Mouse (Mus musculus): Measurements from ENCODE around the gene Abcc1. TPM values are rescaled to one million over a fixed set of nuclear protein-coding genes. Genes with fewer than 3 reads are reported as not detected.
A peak's percentile ranks its signal among the peaks of the same experiment; 100 is the strongest.

The Abcc1 gene
- polyA plus RNA-seq, 1 experiment: 27.5 TPM

DNA sequence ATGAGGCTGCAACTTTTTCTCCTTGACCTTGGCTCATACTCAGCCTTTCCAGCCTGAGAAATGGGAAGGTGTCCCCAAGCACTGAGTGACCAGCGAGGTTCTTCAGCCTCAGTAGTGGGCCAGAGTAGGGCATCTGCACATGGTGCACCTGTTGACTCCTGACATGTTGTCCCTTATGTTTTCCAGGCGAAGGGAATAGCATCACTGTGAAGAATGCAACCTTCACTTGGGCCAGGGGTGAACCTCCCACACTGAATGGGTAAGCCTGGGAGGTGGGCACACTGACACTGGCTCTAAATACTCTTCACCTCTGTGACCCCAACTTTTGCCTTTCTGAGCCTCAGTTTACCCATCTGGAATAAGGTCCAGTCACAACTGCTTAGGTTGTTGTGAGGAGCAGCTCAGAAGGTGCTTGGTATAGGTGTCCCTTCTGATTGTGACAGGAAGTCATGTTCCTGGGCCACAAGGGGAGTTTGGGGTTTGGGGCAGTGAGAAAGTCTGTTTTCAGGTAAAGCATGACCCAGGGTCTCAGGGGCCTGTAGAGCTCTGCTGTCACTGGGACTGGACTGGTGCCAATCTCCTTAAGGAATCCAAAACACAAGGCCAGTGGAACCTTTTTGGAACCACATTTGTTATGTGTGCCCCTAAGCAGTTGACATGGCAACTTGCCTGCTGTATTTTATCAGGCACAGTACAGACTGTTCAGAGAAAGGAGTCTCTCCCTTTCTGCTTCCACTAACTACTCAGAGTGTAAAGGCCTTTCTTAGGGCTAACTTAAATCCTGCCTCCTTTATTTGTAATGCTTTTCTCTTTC, 78.7 kb downstream of the Abcc1 start:
- no peak for DNase-seq (ENCODE audit: low spot score)

DNA sequence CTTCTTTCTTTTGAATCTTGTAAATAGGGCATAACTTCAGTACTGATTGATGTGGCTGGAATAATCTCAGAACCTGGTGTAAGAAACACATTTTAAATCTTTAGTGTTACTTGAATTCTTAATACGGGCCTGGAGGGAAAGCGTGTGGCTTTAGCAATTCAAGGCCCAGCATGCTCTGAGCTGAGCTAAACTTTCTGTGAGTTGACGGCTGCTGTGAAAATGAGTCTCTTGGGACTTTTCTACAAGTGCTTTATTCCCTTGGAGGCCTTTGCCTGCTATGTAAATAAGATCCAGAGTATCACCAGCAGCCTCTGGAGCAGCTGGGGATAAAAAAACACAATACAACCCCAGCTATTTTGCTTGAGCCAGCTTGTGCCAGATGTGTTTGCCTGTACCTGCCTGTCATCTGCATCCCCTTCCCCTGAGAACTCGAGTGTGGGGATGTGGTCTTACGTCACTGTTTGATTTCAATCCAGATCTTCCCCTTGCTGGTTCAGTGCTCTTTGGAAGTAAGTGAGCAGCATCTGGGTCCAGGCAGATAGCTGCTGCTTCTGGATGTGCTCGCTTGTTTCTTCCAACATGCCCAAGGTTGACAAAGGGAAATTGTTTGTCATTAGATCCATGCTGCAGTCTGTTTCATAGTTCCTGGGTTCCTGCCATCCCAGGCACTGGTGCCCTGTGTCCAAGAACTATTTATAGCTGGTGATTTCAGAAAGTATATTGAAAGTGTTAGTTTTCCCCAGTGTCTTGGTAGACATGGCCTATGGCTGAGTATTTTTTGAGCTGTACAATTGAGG, 82.9 kb downstream of the Abcc1 start:
- DNase-seq (ENCODE audit: low spot score): no peak

DNA sequence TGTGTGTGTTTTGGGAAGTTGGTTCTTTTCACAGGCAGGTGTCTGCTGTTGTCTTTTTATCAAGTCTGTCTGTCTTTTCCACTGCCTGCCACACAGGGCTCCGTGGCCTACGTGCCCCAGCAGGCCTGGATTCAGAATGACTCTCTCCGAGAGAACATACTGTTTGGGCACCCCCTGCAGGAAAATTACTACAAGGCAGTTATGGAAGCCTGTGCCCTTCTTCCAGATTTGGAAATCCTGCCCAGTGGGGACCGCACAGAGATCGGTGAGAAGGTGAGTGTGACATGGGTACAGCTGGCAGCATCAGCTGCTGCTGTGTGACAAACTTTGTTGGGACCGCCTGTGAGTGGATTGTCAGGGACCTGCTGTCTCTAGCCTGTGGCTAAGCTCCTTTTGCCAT, 83.8 kb downstream of the Abcc1 start:
- DNase-seq (ENCODE audit: low spot score): no peak

DNA sequence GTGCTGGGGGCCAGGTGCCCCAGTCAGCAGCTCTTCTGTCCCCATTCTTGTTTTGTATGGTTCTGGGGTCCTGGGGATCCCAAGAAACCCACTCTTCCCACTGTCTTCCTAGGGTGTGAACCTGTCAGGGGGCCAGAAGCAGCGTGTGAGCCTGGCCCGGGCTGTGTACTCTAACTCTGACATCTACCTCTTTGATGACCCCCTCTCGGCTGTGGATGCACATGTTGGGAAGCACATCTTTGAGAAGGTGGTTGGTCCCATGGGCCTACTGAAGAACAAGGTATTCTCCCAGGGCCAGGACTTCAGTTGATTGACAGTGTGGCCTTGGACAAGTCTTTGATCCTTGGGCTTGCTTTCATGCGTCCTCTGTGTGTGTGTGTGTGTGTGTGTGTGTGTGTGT, 86.0 kb downstream of the Abcc1 start:
- no peak for DNase-seq (ENCODE audit: low spot score)

DNA sequence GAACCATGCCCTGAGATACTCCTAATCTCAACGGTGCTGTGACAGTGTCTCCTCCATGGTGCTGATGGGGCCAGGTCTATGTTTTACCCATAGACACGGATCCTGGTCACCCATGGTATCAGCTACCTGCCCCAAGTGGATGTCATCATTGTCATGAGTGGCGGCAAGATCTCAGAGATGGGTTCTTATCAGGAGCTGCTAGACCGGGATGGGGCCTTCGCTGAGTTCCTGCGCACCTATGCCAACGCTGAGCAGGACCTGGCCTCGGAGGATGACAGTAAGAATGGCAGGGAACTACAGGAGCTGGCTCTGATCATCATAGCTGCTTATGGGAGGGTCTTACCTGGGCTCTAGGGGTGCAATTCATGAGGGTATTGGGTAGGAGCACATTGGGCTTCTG, 86.9 kb downstream of the Abcc1 start:
- DNase-seq (ENCODE audit: low spot score): no peak

DNA sequence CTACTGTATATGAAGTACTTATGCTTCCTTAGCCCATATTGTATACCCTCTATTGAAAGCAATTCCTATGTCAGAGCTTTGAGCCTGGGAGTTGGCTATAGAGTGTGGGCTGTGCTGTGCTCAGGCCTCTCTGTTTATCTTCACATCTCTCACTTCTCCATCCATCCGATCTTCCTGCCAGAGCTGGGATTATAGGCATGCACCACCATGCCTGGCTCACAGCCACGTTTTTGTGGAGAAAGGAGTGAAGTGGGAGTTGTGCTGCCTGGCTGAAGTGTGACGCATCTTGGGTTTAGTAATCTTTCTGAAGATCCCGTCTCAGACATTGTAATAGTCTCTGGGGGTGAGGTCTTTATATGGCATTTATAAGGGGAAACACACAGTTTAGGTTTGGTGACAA, 88.5 kb downstream of the Abcc1 start:
- no peak for DNase-seq (ENCODE audit: low spot score)

DNA sequence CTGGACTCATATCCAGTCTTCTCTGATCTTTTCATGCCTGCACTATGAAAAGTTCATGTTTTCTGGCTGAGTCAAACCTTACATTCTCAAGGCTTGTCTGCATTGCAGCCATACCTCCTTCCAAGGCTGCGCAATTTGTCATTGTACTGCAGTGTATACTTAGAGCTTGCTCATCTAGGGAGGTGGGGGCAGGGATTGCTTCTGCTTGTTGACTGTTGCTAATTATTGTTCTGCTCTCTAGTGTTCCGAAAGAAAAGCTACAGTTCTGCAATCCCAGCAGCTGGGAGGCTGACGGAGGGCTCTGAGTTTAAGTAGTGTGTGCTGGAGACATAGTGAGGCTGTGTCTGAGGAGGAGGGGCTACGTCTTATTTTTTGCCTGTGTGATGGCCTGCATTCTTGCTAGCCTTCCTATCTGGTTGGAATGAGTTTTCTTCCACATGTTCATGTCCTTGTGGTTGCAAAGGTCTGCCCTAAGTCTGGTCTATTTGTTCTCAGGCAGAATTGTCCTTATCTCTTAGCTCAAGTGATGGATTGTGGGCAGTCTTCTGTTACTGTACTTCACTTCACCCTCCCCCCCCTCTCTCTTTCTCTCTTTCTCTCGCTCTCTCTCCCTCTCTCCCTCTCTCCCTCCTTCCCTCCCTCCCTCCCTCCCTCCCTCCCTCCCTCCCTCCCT, 90.2 kb downstream of the Abcc1 start:
- DNase-seq (ENCODE audit: low spot score): no peak

DNA sequence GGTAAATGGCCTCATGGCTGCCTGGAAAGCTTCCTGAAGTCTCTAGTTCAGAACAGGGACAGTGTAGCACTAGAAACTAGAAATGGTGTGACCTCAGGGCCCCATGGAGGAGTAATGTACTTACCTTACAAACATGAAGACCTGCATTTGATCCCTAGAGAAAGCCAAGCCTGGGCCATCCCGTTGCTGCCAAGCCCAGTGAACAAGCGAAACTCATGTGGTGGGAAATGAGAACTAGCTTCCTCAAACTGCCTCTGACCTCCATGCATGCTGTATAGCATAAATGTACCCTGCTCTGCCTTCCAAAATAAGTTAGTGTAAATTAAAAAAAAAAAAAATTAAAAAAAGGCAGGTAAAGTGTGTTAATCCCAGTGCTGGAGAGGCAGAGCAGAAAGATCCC, 101.2 kb downstream of the Abcc1 start:
- no peak for DNase-seq (ENCODE audit: low spot score)

DNA sequence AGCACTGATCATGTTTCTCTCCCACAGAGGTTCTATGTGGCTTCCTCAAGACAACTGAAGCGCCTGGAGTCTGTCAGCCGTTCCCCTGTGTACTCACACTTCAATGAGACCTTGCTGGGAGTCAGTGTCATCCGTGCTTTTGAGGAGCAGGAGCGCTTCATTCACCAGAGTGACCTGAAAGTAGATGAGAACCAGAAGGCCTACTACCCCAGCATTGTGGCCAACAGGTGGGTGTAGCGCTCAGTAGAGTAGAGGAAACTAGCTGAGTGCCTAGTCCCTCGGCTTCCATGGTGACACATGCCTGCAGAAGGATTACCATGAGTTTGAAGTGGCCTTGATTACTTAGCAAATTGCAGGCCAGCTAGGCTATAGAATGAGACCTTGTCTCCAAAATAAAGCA, 103.7 kb downstream of the Abcc1 start:
- peak; percentile 3 for DNase-seq (ENCODE audit: low spot score)

DNA sequence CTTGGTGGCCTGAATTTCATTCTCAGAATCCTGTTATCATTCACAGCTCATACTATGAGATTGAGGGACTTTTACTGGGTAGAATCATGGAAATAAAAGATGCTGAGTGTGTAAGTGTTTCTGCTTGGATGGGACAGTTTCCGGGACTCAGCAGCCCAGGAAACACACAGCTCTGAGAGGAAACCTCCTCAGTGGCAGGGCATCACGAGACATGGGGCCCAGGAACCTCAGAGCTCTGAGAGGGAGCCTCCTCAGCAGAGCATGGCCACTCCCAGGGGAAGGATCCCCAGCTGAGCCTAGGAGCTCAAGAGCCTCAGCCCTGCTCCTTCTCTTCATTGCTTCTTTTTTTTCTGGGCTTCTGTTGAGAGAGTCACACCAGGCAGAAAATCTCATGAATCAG, 107.0 kb downstream of the Abcc1 start:
- no peak for DNase-seq (ENCODE audit: low spot score)

DNA sequence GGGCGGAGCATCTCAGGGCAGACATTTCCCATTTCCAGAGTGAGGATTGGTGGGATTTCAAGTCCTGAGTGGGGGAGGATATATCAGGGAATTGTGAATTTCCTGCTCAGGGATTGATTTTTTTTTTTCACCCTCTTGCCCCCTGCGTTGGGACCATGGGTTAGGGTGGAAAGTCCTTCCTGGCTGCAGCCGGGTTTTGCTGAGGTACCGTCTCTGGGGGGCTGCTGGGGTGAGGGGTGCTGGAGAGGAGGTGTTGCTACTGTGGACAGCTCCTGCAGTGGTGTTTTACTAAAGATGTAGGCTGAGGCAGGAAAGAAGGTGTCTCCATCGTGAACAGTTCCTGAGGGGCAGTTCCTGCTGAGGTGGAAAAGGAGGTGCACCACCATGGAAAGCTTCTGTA, 107.5 kb downstream of the Abcc1 start:
- DNase-seq (ENCODE audit: low spot score): peak; percentile 3

DNA sequence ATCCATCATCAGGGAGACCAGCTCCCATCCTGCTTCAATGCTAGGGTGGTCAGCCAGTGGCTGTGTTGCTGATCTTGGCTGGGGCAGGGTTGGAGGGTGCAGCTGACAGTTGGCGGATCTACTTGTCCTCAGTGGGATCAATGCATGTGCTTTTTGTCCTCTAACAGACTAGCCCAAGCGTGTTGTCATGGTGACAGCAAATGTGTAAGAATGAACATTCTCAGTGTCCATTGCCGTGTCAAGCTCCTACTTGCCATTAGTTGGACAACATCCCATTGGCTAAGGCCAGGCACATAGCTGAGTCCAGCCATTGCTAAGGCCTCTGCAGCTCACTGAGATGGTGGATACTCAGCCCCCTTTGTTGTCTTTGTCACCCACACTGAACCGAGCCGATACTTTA, 110.8 kb downstream of the Abcc1 start:
- no peak for DNase-seq (ENCODE audit: low spot score)

DNA sequence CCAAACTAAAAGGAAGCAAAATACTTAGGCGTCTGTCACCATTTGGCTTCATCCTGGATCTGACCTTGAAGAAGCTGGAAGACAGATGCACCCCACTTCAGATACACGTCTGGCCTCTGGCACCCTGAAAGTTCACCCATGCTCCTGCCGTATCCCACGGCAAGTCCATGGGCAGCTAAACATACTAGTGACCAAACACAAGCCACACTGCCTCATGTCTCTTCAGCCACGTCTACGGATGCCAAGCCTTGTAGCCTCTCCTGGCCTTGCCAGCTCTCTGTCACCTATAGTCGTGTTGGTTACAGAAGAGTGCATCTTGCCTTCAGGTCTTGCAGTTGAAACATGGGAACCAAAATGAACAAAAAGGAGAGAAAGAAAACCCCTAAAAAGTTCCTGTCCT, 112.3 kb downstream of the Abcc1 start:
- no peak for DNase-seq (ENCODE audit: low spot score)

DNA sequence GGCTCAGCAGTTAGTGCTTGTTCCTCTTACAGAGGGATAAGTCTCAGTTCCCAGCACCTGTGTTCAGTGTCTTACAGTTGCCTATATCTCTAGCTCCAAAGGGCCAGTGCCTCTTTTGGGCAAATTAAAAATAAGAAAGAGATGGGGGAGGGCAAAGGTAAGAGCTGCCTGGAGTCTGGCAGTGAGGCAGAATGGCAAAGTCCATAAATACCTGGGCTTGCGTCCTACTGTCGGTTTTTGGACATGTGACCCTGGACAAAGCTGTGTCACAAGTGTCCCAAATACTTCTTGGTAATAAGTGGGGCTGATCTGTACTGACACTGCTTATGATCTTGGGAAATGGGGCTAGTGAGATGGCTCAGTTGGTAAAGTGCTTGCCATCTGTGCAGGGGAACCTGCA, 113.6 kb downstream of the Abcc1 start:
- DNase-seq (ENCODE audit: low spot score): no peak

DNA sequence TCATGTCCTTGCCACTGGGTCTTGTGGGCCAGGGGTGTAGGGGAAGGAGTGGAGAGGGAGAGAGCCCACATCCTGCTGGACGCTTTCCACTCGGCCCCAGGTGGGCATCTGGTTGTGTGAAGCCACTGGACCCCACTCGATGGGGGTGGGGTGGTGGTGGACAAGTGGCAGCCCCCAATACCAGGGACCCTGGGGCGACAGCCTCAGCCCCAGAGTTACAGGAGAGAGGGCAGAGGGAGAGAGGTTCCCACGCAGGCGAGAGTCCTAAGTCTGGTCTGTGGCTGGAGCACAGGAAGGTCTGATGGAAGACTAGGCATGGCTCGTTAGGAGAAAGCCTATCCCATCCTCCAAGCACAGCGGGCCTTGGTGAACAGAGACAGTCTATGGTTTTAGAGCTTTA, 114.7 kb downstream of the Abcc1 start:
- DNase-seq (ENCODE audit: low spot score): no peak

DNA sequence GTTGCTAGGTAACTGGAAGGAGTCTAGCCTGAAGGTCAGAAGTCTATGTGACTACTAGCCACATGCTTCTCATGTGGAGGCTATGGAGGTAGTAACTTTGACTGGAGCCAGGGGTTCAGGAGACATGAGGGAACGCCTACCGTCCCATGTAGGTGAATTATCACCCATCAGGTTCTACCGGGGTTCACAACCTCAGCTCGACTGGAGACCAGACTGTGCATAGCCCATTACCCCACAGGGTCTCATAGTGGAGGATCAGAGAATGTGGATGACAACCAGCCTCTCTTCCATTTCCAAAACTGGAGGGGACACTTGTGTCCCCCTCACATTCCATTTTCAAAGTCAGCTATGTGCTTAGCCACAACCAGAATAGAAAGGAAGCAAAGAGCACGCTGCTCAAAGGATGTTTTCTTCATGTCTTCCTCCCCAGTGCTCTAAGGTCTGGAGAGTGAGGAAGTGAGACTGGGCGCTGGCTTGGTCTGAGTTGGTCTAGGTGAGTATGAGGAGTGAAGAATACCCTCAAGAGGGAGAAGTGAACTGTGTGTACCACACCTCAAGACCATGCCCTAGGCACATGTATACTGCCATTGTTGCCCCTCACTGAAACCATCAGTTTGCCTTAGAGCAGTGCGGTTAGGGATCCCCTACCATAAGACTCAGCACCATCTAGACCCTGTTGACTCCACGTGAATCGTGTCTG, 115.5 kb downstream of the Abcc1 start:
- DNase-seq (ENCODE audit: low spot score): no peak

DNA sequence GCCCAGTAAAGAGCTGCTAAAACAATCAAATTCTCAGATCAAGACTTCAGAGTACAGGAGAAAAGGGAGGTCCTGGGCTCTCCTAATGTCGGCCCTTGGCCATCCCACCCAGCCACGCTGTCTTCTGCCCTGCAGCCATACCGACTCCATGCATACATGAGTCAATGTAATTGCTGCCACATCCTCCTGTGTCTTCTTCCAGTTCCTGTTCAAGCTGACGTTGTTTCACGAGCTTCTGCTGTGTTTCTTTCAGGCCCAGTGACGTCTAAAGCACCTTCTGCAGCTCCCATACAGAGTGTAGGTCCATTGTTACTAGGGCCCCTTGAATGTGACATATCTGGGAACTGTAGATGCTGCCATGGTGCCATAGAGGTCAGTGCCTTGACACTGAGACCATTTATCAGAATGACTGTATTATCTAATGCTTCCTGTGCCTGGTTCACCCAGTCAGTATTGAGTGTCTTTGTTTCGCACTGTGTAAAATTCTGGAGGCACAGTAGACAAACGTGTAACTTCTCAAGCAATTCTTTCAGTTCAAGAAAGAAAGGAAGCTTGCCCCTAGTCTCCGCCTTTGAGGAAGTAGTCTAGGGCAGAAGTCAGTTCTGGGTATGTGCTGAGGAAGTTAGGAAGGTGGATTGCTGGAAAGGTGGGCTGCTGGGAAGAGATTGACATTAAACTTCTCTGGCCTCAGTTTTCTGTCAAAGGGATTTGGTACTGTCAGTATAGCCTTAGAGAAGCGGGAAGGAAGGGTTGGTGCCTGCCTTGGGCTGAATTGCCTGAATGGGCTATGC, 116.3 kb downstream of the Abcc1 start:
- no peak for DNase-seq (ENCODE audit: low spot score)

DNA sequence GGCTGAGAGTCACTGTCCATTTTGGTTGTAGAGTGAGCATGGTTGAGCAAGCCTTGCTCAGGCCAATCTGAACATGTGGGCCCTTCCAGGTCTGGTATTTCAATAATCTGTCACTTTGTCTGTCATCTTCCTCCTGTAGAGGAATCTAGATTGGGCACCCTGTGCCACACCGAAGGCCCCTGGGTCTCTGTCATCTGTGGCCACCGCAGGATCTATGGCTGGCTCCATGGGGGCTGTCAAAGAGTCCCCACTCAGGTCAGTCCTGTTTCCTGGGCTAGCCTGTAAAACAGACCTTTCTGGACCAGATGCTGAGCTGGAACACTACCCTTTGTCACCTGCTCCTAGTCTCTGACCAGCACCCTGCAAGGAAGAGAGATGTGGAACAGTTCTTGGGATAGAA, 118.3 kb downstream of the Abcc1 start:
- DNase-seq (ENCODE audit: low spot score): no peak

DNA sequence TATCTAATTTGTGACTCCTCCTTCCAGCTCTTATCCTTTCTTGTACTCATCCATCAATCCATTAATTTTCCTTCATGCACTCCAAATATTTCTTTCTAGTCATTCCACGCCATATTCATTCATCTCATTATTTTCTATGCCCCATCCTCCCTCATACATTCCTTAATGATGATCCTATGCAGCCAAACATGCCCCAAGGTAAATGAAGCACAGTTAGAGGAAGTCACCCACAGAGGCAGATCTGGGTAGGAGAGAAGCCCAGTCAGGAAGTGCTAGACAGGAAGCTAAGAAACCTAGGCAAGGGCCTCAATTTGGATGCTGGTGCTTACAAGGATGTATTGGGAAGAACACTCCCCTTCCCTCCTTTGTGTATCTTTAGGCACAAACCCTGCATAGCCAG, 121.9 kb downstream of the Abcc1 start:
- DNase-seq (ENCODE audit: low spot score): no peak

DNA sequence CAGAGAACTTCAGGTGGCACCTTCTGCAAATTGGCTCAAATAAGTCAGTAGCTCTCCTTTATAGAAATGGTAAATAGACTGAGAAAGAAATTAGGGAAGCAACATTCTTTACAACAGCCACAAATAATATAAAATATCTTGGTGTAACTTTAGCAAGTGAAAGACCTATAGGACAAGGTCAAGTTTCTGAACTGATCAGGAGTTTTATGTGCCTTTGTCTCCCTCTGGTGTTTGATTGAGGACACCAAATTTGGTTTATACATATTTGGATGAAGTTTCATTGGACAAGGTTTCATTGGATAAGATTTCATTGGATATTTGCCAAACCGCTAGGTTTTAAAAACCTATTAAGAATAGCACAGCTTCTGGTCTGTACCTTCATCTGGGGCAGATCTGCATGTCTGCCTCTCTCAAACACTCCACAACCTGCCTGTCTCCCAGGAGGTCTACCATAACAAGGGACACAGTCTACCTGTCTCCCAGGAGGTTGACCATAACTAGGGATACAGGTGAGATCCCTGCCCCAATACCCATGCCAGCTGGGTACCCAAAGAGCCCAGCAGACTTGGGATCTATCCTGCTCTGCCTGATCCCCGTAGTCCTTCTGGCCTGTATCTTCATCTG, 132.2 kb downstream of the Abcc1 start:
- DNase-seq (ENCODE audit: low spot score): no peak

Measured in urinary bladder, adult 2 months (tissue).